Mouse (Mus musculus): ENCODE measurements around the gene Pkn2.

DNA sequence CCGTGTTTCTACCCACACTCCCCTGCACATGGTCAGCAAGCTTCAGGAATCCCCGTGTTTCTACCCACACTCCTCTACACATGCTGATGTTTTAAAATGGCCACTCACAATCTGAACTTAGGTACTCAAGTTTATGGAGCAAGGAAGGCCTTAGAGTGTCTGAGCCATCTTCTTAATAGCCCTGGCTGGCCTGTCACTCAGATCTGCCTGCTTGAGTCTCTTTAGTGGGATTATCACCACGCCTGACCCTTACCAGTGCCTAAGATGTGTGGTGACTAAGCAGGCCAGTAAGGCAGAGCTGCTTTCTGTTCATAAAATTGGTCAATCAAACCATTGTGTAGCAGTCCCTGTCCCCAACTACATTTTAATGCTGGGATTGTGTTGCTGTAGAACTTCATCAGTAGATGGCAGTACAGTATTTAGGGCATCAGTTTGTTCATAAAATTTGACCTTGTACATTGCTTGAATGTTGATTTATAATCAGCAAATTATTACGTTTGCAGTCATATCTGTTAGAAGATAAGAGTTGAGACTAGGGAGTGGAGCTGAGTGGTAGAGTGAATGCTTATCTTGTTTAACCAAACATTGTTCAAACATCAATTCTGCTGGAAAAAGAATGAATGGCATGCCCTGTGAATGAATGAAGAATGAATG is 108.1 kb downstream of the Pkn2 start:
- TF ChIP-seq CTCF (IDR thresholded peaks at IDR 0.05; ENCODE audit: low read depth), result peak; percentile 41
- TF ChIP-seq EP300 (IDR thresholded peaks at IDR 0.05; ENCODE audit: low read depth), result no peak
